Mouse (Mus musculus) layer of hippocampus, postnatal 10 days (tissue): ENCODE measurements around the gene Ppp1r12b. TPM values are rescaled to one million over a fixed set of nuclear protein-coding genes. Genes with fewer than 3 reads are reported as not detected.

ENCODE experiments used
- DNase-seq, 2 experiments: peaks; one replicate each; pipeline ENCODE4 v3.0.0; 2021; ENCODE audit warnings: low spot score in 2 of 2
- total RNA-seq, 2 experiments: library from RNA; stranded (reverse); gene quantifications; 2 replicates each; pipeline ENCODE4 v1.2.3; 2021

Gene Ppp1r12b
- total RNA-seq, 2 experiments from 2014 or later: 64.2 to 70.2 TPM

DNA sequence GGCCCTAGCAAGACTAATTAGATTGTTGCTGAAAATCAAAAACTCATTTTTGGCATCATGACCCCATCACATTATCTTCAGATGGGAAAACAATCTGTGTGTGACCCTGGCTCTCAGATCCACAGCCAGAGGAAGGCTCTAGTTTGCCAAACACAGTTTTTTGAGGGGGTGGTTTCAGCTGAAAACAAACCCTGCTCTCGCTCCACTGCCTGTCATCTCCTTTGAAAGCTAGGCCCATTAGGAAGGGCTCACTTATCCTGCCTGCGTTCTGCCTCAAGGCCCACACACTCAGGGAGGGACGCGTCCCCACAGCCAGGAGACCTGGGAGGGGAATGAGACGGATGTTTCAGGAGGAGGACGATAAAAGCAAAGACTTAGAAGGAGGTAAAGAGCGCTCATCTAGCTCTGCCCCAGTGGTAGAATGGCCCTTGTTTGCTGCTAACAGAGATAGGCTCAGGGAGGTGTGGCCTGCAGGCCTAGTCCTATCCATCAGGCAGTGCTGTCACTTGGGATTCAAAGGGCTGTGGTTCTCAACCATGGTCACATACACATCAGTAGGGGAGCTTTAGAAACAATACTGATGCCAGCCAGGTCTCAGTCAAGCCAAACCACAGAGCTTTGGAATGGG, 190.8 kb downstream of the Ppp1r12b start:
- no peak for DNase-seq

DNA sequence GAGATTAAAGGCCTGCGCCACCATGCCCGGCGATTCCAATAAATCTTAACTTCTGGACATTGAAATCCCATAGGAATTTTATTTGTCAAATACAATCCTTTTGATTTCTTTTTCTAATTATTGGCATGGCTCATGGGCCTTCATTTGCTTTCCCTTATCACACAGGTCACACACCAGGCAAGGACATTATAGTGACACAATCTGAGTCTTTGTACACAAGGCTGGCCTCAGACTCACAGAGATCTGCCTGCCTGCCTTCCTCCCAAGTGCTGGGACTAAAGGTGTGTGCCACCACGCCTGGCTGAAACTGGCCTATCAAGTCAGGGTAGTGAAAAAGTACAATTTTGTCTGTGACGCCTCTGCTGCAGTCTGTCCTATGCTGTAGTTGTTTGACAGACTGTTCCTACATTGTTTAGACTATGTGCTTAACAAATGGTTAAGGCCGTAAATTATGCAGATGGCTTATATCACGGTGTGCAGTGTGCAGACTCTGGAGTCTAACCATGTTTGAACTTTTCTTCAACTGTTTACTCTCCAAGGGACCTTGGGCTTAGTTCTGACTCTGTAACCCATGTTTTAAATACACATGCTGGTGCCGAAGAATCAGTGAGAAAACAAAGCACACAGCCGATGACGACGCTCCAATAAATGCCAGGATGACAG, 191.8 kb downstream of the Ppp1r12b start:
- DNase-seq: no peak

DNA sequence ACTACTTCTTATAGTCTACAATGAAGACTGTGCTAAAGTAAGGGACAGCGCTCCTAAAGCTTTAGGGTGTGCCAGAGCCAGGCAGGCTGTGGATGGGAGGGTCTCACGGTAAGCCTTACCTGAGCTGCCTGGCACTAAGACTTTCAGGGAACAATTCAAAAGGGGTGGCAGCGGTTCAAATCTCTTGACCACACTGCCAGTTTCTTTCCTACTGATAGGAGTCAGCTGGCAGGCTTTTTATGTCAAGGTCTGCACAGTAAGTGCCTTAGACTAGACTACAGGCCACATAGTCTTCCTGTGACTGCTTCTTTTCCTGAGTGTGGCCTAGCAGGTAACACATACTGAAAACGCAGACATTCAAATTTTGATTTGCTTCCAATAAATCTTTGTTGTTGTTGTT, 192.5 kb downstream of the Ppp1r12b start:
- DNase-seq: no peak

DNA sequence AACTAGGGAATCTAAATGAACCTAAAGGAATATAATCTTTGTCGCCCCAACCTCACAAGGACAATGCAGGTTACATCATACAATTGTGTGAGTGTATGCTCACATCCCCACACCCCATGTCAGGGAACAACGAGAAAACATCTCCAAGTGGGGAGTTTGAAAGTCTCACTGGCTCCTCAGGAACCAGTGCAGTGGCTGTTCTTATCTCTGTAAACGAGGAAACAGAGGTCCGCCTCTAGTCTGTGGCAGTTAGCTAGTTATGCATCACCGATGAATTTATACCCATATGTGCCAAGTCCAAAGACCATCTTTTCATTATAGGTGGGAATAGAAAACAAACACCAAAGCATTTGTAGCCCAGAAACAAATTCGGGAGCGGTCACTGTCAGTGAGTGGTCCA, 194.2 kb downstream of the Ppp1r12b start:
- no peak for DNase-seq

DNA sequence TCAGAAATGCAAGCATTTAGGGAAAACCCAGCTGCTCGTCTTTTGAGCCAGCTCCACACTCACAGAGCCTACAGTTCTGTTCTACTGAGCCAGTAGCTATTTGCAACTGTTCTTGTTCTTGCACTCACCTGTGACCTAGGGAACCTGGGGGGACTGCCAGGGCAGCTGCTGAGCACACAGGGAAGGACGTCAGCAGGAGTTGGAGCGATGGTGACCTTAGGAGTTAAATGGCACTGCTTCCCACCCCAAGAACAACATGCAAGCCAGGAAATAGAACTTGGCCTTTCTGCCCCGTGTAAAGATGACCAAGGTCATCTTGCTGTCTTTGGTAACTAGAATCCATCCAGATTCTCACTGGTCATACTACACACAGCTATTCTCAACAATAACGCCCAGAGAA, 195.1 kb downstream of the Ppp1r12b start:
- DNase-seq: no peak

DNA sequence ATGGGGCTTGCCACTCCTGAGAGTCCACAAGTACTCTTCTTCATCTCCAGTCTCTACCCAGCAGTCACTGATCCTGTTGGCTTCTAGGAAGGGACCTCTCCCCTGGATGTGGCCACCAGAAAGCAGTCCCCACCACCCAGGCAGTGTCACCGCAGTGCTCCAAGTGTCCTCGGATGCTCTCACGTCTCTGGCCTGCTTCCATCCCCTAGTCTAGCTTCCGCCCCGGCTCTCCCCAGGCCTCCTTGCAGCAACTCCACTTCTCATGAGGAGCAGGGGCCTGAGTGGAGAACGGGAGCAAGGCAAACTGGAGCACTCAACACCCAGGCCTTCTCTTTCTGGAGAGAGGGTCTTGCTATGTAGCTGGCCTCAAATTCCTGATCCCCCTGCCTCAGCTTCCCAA, 196.6 kb downstream of the Ppp1r12b start:
- no peak for DNase-seq

DNA sequence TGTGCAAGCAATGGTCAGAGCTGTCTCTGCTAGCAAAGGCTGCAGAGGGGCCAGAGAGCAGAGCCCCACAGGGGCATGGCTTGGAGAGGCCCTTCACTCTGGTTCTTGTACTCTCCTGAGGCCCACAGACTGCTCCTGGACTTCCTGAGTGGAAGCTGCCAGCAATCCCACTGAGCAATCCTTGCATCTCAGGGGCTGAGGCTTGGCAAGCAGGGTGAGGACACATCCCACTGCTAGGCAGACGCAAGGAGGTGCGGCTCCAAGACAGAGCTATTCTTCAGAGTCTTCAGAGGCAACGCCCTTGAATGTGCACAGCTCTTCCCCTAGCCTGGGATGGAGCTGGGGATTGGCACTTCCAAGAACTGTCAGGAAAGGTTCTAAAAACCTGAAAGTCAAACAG, 198.5 kb downstream of the Ppp1r12b start:
- DNase-seq: no peak

DNA sequence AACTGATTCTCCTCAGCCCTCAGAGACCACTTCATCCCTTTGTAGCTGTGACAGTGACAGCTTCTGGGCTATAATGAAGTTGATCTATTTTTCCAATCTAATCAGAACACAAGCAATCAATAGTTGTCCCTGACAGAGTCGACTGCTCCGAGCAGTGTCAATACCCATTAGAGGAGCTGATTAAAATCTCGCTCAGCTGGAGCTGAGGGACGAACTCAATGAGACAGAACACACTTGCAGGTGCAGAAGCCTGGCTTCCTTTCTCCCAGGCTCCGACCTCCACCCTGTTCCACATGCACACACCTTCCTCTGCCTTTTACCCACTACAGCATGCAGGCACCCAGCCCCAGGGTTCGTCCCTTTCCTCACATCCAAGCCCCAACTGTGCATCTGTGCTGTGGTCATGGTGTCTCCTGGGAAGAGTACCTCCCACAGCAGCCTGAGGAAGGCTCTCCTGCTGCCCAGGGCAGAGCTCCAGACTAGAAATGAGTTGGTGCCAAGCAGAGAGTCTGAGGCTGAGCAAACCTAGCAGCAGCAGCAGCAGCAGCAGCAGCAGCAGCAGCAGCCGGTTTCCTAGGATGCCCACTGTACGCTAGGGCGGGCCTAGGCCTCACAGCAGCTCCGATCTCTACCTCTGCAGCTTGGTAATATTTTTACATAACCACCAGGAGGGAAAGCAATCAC, 199.4 kb downstream of the Ppp1r12b start:
- DNase-seq: no peak

DNA sequence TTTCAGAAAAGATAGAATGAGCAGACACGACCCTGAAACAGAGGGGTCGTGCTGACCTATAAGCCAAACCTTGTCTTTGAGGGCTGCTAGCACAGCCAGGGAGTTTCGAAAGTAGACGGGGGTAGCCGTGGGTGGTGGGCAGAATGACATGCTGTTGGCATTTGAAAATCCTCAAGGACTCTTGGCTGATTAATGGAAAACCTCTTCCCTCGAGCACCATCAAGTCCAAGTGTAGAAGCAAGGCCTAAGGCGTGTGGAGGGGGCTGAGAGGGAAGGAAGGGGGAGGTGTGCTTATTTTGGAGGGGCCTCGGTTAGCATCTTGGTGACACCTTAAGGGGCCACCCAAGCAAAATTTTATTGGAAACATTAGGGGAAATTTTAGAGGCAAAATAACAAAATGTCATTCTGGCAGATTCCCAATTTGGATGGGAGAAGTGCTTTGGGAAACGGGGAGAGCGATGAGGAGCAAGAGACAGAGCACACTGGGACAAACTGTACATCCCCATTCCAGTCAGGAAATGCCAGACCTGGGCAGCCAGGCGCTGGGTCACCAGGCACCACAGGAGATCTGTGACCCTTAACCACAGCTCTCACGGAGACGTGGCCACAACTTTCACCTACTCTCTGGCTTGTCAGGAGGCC, 200.1 kb downstream of the Ppp1r12b start:
- no peak for DNase-seq

DNA sequence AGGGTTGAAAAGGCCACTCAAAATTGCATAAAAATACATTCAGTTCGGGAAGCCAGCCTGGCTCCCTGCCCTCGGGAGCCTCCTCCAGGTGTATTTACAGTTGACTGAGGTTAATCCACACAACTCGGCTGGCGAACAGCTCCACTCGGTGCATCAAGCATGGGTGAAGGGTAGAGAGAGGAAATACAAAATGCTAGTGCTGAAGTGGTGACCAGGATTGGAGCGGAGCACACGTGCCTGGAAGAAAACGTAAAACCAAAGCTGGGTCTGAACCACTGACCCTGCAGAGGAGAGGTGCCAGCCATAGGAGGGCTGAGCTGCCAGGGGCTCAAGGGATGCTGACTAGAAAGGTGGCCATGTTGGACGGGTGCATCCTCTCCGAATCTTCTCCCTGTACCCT, 200.9 kb downstream of the Ppp1r12b start:
- DNase-seq: no peak

DNA sequence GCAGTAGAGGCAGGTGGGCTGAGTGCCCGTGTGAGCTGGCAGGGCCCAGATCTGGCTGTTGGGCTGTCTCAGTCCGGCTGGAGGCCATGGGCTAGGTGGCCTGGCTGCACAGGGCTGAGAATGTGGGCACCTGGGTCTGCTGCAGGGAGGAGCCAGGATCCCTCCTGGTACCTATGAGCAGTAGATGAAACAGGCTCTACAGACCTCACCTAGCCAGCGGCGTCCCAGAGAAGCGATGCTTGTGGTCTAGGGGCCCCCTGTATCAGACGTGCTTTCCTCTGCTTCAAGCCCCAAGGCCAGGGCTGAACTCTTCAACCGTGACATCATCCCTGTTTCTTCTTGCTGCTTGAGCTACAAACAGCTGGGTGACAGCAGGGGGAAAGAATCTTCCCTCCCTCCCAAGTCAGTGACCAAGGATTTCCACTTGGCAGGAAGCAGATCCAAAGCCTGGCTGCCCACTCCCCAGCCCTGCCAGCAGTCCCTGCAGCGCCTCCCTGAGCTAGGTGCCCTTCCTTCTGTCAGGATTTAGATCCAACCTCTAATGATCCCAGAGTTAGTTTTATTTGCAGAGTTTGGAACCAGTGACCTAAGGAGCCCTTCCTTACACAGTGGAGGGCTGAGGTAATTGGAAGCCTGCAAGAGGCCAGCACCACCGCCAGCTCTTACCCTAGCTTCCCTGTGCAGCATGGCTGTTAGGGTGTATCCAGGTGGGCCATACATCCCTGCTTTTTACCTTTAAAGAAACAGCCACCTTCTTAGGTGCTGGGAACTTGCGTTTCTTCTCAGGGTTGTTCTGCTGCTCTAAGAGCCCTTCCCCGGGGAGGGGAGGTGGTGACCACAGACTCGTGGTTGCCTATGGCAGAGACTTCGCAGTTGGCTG, 201.8 kb downstream of the Ppp1r12b start:
- no peak for DNase-seq

DNA sequence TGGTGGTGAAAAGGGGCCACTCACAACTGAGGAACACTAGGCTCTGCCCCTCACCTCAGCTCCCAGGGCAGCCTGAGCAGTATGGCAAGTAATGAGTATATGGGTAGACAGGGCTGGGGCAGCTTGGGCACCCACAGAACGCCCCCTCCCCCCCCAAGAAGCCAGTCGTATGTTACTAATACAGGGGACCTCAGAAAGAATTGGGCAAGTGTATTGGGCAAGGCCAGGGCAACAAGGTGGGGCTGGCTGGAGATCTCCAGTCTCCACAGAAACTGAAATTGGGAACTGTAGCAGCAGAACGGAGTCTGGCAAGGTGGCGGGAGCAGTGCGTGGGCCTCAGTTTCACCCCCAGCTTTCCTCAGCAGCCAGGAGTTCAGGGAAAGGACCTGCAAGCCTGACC, 203.3 kb downstream of the Ppp1r12b start:
- DNase-seq: no peak

DNA sequence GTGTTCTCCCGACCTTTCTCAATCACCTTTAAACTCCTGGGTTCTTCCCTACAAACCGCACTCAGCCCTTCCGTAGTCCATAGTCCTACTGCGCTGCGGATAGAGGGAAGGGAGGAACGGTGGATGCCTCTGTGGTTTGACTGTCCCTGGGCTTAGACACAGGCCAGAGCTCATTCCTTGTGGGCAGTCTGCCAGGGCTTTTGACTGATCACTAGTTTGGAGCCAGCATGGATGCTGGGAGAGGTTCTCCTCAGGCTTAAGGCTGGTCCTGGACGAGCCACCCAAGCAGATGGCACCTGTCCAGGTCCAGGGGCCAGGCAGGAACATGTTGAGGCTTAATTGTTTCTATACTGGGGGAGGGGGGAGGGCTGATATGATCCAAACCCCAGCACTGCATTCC, 205.9 kb downstream of the Ppp1r12b start:
- DNase-seq: no peak

DNA sequence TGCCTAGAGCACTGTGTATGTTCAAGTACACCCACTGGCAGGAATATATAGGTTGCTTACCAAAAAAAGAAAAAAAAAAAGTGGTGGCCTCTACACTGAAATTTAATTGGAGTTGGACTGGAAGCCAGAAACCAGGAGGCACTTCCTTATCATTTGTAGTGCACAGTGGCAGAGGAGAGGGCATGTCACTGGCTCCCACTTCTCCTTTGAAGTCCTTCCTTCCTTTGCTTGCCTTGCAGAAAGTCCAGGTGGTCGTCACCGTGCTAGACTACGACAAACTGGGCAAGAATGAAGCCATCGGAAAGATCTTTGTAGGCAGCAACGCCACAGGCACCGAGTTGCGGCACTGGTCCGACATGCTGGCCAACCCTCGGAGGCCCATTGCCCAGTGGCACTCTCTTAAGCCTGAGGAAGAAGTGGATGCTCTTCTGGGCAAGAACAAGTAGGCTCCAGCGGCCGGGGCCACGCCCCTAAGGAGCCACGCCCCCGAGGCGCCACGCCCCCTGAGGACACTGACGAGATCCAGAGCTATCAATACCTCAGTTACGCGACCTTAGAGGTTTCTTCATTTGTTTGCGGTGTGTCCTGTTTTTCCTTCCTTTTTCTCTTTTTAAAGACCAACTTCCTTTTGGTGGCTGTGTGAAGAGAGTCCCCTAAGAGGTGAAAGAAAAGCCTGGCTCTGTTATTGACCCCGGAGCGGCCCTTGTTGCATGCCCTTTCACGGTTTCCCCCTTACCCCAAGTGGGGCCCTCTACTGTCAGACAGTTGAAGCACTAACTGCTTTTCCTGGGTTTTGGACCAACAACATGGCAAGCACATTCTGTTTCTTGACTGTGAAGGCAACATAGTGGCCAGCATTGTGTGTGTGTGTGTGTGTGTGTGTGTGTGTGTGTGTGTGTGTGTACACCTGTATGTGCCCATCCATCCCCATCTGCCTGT, 208.2 kb downstream of the Ppp1r12b start:
- DNase-seq: no peak

DNA sequence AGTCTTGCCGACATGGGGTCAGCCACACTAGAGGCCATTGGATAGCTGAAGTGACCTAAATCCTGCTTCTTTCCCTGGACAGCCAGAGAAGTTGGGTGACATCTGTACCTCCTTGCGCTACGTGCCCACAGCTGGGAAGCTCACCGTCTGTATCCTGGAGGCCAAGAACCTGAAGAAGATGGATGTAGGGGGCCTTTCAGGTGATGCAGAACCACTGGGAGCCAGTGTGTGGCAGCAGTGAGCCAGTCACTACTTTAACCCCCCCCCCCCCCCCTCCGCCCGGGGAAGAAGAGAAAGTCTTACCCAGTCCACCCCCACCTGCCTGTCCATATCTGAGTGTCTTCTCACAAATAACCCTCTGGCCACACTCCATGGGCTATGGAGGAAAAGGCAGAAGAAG, 210.1 kb downstream of the Ppp1r12b start:
- no peak for DNase-seq

DNA sequence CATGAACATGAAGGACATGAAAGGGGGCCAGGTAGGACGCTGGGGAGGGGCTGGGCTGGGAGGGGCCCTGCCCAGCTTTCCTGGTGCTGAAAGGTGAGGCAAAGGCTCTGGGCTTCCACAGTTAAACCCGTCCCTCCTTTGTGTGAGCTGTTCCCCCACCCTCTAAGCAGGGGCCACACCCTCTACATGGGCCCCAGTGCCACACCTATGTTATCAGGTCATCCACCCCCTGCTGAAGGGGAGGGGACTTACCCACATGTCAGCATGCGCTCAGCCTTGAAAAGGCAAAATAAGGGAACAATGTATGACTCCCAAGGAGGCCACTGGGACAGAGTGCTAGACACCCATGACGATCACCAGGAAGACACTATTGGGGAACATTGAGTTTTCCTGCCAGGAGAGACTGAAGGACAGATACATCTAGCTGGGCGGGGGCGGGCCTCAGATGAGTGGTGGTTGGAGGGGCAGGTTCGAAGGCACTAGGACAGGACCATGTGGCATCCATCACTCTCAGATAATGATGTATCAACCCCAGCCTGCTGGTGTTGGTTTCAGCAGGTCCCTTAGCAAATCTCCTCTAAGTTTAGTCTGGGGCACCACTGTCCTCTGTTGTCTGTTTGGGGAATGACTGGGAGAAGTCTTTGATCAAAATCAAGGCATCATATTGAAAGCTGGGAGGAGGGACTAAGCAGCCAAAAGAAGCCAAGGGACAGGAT, 213.6 kb downstream of the Ppp1r12b start:
- DNase-seq: no peak

DNA sequence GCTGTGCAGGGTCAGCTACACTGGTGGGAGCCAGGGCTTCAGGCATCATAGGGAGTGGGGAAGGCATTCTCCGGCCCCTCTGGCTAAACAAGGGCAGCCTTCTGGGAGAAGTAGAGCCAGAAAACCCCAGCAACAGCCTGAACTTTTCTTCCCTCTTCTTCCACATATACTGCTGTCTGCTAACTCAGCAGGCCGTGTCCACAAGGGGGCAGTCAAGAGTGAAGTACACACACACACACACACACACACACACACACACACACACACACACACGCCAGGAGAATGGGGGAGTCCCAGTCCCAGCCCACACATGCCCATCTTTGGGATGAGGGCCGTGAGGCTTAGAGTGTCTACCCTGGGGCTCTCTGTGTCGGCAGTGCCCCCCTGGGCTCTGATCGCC, 214.3 kb downstream of the Ppp1r12b start:
- peak in 1 of 2 experiments; percentile 41 for DNase-seq

DNA sequence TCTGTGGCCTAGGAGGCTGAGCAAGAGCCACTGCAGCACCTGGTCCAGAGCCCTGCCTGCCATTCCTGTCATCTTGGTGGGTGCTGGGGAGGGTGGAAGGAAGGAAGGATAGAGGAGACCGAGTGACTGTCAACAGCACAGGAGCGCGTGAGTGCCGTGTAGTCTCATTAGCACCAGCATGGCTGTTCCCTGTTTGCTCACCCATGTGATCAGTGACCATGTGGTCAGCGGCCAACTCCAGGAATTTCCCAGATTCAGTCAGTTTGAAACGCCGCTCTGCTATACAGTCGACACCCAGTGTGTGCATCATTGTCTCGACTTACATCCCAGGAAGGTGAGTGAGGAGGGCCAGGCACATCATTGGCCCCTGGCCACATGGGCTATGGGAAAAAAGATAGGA, 218.3 kb downstream of the Ppp1r12b start:
- no peak for DNase-seq

DNA sequence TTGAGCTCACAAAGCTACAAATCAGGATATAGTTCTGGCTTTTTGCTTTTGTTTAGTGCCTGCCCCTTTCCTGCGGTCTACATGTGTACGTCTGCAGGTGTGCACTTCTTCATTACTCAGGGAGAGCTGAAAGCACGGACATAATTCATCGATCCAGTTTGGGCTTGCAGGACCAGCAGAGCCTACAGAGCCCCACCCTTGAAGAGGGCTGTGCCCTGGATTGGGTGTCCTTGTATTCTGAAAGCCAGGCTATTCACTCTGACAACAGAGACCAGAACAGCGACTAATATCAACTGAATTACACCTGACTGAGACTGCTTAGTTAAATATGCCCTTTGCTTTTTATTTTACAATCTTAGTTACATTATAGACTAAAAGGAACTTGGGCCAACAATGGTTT, 222.1 kb downstream of the Ppp1r12b start:
- DNase-seq: no peak
